Mouse (Mus musculus) G1E (cell line): Measurements from ENCODE around the gene Wdr38. TPM values are rescaled to one million over a fixed set of nuclear protein-coding genes. Genes with fewer than 3 reads are reported as not detected.

Experiments used
- ATAC-seq: 2 replicates; pipeline ENCODE4 v1.8.0; 2016; ENCODE audit warnings: mild to moderate bottlenecking; ENCODE audit not compliant: insufficient number of reproducible peaks, poor library complexity, low FRiP score, severe bottlenecking; ENCODE audit errors: extremely low read depth
- DNase-seq: peaks from one replicate; pipeline ENCODE4 v3.0.0; 2012; ENCODE audit warnings: low spot score
- H3K27me3 ChIP-seq: 2 replicates; pipeline ENCODE4 v1.6.1; 2012; ENCODE audit warnings: mild to moderate bottlenecking, low read length, inconsistent platforms; ENCODE audit not compliant: insufficient read depth
- H3K36me3 ChIP-seq: replicated peaks from 2 replicates; pipeline ENCODE3; 2012; ENCODE audit warnings: mild to moderate bottlenecking, inconsistent platforms
- H3K4me1 ChIP-seq: 2 replicates; pipeline ENCODE4 v1.6.1; 2012; ENCODE audit warnings: low read depth, low read length, inconsistent platforms, mixed read lengths; ENCODE audit not compliant: insufficient read depth
- H3K4me3 ChIP-seq: 2 replicates; pipeline ENCODE4 v1.5.1; 2012; ENCODE audit warnings: low read depth, mild to moderate bottlenecking, inconsistent platforms, low read length, moderate library complexity, mixed read lengths
- H3K9me3 ChIP-seq: replicated peaks from 2 replicates; pipeline ENCODE4 v1.6.1; 2012; ENCODE audit warnings: inconsistent platforms
- CTCF ChIP-seq: IDR thresholded peaks from 2 replicates; pipeline ENCODE4 v1.5.1; 2012; ENCODE audit warnings: low read depth, low read length, inconsistent platforms, mixed read lengths
- GATA1 ChIP-seq: IDR thresholded peaks from 2 replicates; pipeline ENCODE4 v1.6.1; 2012; ENCODE audit warnings: borderline replicate concordance, low read length, inconsistent platforms, mixed read lengths
- GATA2 ChIP-seq: IDR thresholded peaks from 2 replicates; pipeline ENCODE4 v1.6.1; 2012; ENCODE audit warnings: low read depth, low read length, inconsistent platforms, borderline replicate concordance
- POLR2AphosphoS5 ChIP-seq: IDR thresholded peaks from 2 replicates; pipeline ENCODE4 v1.6.1; 2012; ENCODE audit warnings: low read depth, low read length, inconsistent platforms; ENCODE audit not compliant: insufficient replicate concordance
- TAL1 ChIP-seq: conservative IDR thresholded peaks from 2 replicates; pipeline ENCODE4 v1.6.1; 2012; ENCODE audit warnings: low read depth, low read length, inconsistent platforms, mixed read lengths
- polyA plus RNA-seq: library from polyadenylated mRNA; stranded (reverse); fragments of >175 nt; gene quantifications from 2 replicates; pipeline ENCODE4 v1.2.3, GENCODE M21; 2012
- total RNA-seq, 2 experiments: library from RNA; stranded (forward) in 1 of 2; stranded (reverse) in 1 of 2; fragments of 200-1000 nt in 1 of 2; fragments of >200 nt in 1 of 2; fragmentation: Nextera tagmentation in 1 of 2; gene quantifications; 2 replicates each; pipeline ENCODE4 v1.2.3; 2014 to 2017

Gene Wdr38
- total and polyA plus RNA-seq, 3 experiments = 0.34 to 1.8 (median 1.6) TPM

- TF ChIP-seq TAL1 = no peak
- no peak for TF ChIP-seq POLR2AphosphoS5
- no peak for TF ChIP-seq GATA1
- no peak for TF ChIP-seq GATA2
- no peak for TF ChIP-seq CTCF
- Histone ChIP-seq H3K4me1 (no peaks in the 10 kb centered on the region), H3K27me3 (no peaks in the 10 kb centered on the region), H3K36me3 (peaks cover 90% of the 10 kb centered on the region), H3K4me3 (no peak overlapping the region), H3K9me3 (no peaks in the 10 kb centered on the region)
- ATAC-seq (no peak), DNase-seq (no peak)
These were observed 22.7 kb downstream of the Wdr38 start for GRCm38 (mm10) chr2:39020004-39020403.

GRCm38 (mm10) chr2:39031611-39032010 lies 34.3 kb downstream of the Wdr38 start:
- H3K27me3 ChIP-seq = no peaks in the 10 kb centered on the region
- H3K9me3 ChIP-seq = no peaks in the 10 kb centered on the region
- TF ChIP-seq POLR2AphosphoS5 (no peak), GATA2 (no peak), CTCF (no peak), TAL1 (no peak), GATA1 (no peak)
- H3K4me3 ChIP-seq = no peak overlapping the region
- peaks cover 5% of the 10 kb centered on the region; the same call in 1 of the 2 replicates for H3K4me1 ChIP-seq
- ATAC-seq (no peak), DNase-seq (no peak)
- peaks cover 79% of the 10 kb centered on the region for H3K36me3 ChIP-seq

GRCm38 (mm10) chr2:39040215-39040614 lies 42.9 kb downstream of the Wdr38 start:
- no peaks in the 10 kb centered on the region for H3K9me3 ChIP-seq
- no peak overlapping the region for H3K4me3 ChIP-seq
- H3K27me3 ChIP-seq = no peaks in the 10 kb centered on the region
- H3K36me3 ChIP-seq = peaks cover 75% of the 10 kb centered on the region
- ATAC-seq = no peak
- no peak for DNase-seq
- TF ChIP-seq CTCF = no peak
- TF ChIP-seq POLR2AphosphoS5 = no peak
- no peak for TF ChIP-seq GATA1
- no peak for TF ChIP-seq TAL1
- TF ChIP-seq GATA2 = no peak
- H3K4me1 ChIP-seq = peaks cover 3% of the 10 kb centered on the region

- no peak for DNase-seq
- Histone ChIP-seq H3K4me3 (no peak overlapping the region), H3K27me3 (no peaks in the 10 kb centered on the region), H3K36me3 (peaks cover 80% of the 10 kb centered on the region), H3K9me3 (no peaks in the 10 kb centered on the region), H3K4me1 (no peaks in the 10 kb centered on the region)
- no peak for ATAC-seq
- TF ChIP-seq GATA1 (no peak), POLR2AphosphoS5 (no peak), CTCF (no peak), GATA2 (no peak), TAL1 (no peak)
These were observed 51.2 kb downstream of the Wdr38 start for GRCm38 (mm10) chr2:39048515-39048914.

Other genes with a start within 250 kb of the Wdr38 start
- gene Nr6a1, start 69.8 kb upstream of the Wdr38 start, total RNA-seq (2014; fragmentation: Nextera tagmentation) = 12.0 and 14.6 TPM in 2 replicates
- gene Nr6a1, start 69.8 kb upstream of the Wdr38 start, total RNA-seq (2017) = 3.3 and 7.7 TPM in 2 replicates
- 0.68 and 0.81 TPM in 2 replicates for gene Nr6a1, start 69.8 kb upstream of the Wdr38 start, polyA plus RNA-seq
- not detected in 2 replicates for gene Olfml2a, start 65.5 kb upstream of the Wdr38 start, total RNA-seq (2014; fragmentation: Nextera tagmentation)
- 0.05 and 0.12 TPM in 2 replicates for gene Olfml2a, start 65.5 kb upstream of the Wdr38 start, total RNA-seq (2017)
- gene Olfml2a, start 65.5 kb upstream of the Wdr38 start, polyA plus RNA-seq = not detected in 2 replicates
- 33.3 and 34.3 TPM in 2 replicates for gene Arpc5l, start 7.9 kb downstream of the Wdr38 start, total RNA-seq (2014; fragmentation: Nextera tagmentation)
- 62.4 and 71.6 TPM in 2 replicates for gene Arpc5l, start 7.9 kb downstream of the Wdr38 start, total RNA-seq (2017)
- 59.8 and 85.1 TPM in 2 replicates for gene Arpc5l, start 7.9 kb downstream of the Wdr38 start, polyA plus RNA-seq
- gene Rpl35, start 8.1 kb downstream of the Wdr38 start, total RNA-seq (2014; fragmentation: Nextera tagmentation) = 628 and 641 TPM in 2 replicates
- 1,378 and 1,941 TPM in 2 replicates for gene Rpl35, start 8.1 kb downstream of the Wdr38 start, total RNA-seq (2017)
- gene Rpl35, start 8.1 kb downstream of the Wdr38 start, polyA plus RNA-seq = 315 and 358 TPM in 2 replicates
- gene Golga1, start 68.1 kb downstream of the Wdr38 start, total RNA-seq (2014; fragmentation: Nextera tagmentation) = 29.4 and 33.5 TPM in 2 replicates
- gene Golga1, start 68.1 kb downstream of the Wdr38 start, total RNA-seq (2017) = 26.7 and 27.9 TPM in 2 replicates
- gene Golga1, start 68.1 kb downstream of the Wdr38 start, polyA plus RNA-seq = 1.9 and 2.3 TPM in 2 replicates
- gene Scai, start 193.3 kb downstream of the Wdr38 start, total RNA-seq (2014; fragmentation: Nextera tagmentation) = 28.6 and 31.7 TPM in 2 replicates
- 9.3 and 9.7 TPM in 2 replicates for gene Scai, start 193.3 kb downstream of the Wdr38 start, total RNA-seq (2017)
- 35.4 and 38.6 TPM in 2 replicates for gene Scai, start 193.3 kb downstream of the Wdr38 start, polyA plus RNA-seq
- 167 and 204 TPM in 2 replicates for gene Ppp6c, start 229.0 kb downstream of the Wdr38 start, total RNA-seq (2014; fragmentation: Nextera tagmentation)
- 79.1 and 93.4 TPM in 2 replicates for gene Ppp6c, start 229.0 kb downstream of the Wdr38 start, total RNA-seq (2017)
- gene Ppp6c, start 229.0 kb downstream of the Wdr38 start, polyA plus RNA-seq = 2.1 and 3.8 TPM in 2 replicates